Mouse (Mus musculus) urinary bladder, adult 18-20 months (tissue): ENCODE data around the gene Rbms3.

ENCODE experiments used
- DNase-seq, 2 experiments: peaks; one replicate each; pipeline ENCODE4 v3.0.0; 2022; ENCODE audit warnings: low spot score in 2 of 2, mixed read lengths in 2 of 2

The Rbms3 gene

DNA sequence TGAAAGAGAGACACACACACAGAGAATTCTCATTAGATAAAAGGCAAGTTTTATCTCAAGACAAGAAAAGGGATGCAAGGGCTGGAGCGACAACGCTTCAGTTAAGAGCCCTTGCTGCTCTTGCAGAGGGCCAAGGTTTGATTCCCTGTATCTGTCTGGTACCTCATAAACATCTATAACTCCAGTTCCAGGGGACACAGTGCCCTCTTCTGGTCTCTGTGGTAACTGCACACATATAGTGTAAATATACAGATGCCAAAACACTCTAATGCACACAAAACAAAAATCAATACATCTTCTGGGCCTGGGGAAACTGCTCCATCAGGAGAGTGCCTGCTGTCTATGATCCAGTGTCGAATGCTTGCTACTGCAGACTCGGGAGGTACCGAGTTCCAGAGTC, 145.3 kb downstream of the Rbms3 start:
- DNase-seq = no peak

DNA sequence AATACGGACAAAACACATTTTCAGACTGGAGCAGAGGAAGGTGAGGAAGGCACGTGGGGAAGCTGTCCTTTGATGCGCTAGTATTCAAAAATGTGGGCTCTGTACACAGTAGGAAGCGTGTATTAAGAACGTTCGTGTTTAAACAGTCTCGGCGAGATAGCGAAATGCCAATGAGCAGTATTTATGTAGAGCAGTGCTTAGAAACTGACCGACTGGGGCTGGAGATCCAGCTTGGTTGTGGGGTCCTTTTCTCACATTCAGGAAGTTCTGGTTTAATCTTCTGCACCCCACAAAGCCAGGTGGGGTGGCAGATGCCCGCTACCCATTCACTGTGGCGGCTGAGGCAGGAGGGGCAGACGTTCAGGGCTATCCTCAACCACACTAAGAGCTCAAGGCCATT, 153.0 kb downstream of the Rbms3 start:
- no peak for DNase-seq

DNA sequence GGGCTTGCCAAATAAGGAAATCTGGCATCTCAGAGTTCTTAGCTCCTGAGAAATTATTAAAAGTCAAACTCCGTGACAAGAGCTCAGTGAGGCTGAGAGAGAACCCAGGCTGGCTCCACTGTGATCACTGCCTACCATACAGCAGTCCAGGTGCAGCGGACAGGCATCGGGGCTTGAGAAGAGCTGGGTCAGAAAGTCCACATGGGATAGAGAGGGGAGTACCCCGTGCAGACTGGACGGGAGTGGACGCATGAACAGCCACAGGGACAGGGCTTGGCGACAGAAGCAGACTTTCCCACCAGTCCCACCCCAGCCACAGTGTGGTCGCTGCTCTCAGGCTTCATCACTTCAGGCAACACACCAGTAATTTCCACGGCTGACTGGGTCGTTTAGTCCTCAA, 176.9 kb downstream of the Rbms3 start:
- no peak for DNase-seq

DNA sequence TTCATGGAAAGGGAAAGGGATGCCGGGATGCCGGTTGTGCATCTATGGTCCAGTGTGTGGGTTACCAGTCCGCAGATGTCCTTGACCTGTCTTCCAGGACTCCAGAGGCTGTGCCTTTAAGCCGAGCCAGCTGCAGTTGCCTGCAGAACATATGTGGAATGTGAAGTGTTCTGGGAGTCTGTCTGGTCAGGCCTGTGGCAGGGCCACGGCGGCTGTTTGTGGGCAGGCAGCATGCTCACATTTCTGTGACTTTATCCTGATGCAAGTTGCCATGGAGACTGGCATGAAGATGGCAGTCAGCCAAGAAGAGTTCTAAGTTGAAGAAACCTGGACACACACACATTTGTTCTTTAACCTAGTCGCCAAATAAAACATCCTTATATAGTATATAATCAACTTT, 187.1 kb downstream of the Rbms3 start:
- no peak for DNase-seq

DNA sequence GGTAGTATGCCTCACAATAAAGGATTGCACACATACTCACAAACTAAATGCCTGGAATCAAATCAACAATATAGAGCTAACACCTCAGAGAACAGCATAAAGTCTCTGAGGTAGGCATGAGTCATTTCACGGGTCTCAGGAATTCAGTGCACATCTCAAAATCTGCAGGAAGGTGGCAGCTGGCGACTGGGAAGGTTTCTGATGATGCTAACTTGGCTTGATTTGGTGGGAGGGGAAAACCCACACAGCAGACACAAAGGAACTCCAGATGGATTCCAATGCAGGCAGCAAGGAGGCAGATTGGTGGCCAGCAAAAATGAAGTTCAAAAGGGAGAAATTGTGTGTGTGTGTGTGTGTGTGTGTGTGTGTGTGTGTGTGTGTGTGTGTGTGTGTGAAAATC, 193.9 kb downstream of the Rbms3 start:
- DNase-seq = no peak

DNA sequence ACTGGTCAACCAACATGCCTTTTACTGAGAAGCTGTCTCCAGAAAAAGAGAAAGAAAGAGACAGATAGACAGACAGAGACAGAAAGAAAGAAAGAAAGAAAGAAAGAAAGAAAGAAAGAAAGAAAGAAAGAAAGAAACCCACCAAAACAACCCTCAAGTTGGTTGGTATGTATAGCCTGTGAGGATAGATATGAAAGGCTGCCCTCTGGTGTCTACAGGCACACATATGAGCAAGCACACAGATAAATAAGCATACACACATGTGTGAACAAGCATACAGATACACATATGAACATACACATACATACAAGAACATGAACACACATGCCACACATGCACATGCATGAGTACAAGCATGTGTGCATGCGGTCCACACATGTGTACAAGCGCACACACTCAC, 199.0 kb downstream of the Rbms3 start:
- no peak for DNase-seq

DNA sequence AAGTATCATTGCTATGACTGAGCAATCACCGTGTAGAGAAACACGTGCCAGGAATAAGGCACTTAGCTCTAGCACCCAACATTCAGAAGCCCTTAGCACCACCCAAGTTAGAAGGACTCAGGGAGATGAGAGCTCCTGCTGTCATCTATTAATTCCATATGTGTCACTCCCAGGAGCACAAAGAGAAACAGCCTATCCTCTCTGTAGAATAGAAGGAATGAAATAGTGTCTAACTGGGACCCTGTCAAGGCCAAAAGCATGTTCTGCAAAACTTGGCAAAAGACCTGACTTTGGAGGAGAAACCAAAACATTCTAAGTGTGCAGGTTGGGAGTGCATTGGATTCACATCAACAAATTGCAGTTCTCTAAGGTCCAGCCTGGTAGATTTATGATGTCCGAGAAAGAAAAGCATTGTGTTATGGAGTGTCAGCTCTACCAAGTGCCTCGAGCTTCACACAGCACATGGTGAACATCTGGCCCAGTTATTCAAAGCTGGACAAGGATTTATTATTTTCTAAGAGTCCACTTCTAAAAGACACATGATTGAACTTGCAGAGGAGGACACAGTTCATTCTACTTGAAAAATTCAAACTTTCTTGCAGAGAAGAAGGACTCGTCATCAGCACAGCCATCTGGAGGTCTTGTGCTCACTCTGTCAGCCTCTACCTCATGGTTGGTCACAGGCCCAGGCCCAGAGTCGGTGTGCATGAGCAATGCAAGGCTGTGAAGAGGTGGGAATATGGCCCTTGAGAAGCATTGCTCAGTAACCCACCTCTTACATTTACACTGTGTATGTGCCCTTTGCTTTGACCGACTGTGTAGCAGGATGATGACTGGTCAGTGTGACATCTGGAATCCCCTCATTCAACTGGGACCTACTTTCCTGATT, 200.3 kb downstream of the Rbms3 start:
- DNase-seq = no peak

DNA sequence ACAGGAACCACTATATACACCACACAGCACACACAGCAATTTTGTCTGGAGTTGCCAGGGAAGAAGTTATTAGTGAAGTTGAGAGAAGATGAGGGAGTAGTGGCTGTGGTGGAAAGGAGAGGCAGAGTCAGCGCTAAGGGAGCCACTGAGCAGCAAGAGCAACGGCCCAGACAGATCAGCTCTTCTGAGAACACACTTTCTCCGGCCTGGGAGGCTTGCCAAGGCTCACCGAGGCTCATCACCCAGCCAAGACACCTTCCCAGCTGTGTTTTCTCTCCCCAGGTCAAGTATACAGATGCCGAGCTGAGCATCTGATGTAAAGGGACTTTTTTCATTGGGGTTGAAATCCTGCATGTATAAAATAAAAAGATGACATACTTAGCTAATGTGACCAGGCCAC, 206.5 kb downstream of the Rbms3 start:
- DNase-seq = no peak

DNA sequence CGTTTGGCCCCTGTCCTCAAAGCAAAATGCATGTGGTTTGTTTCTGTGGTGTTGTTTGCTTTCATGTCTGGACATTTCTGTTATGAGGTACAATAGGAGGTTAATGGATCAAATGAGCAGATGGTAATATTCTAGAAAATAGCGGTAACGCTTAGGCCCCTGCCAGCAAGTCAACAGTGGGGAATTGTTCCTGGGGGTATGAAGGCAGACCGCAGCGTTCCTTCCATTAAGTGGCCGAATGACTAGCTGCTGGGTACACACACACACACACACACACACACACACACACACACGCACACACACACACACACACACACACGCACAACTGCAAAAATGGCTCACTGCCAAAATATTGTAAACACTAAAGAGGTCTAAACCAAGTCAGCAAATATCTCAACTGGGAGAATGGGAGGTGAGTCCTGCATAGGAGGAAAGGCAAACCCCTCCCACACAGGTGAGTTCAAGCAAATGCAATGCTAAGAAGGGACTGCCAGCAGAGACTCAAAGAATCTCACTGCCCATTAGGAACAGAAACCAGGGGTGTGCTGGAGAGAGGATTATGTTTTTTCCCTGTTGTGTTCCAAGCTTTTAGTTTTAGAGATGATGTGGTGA, 209.7 kb downstream of the Rbms3 start:
- no peak for DNase-seq

DNA sequence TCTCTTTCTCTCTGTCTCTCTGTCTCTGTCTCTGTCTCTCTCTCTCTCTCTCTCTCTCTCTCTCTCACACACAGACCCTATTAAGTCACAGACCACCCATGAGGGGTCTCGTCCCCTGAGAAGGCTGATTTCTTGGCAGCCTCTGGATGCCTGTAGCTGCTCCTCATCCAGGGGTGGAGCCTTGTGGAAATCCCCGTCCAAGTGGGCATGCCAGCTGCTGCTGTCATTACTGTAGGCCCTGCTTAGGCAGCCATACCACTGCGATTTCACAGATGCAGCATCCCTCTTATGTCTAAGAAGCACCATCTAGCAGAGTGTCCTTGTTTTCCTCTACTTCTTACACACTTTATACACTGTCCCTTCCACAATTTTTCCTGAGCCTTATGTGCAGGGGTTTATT, 216.5 kb downstream of the Rbms3 start:
- no peak for DNase-seq

DNA sequence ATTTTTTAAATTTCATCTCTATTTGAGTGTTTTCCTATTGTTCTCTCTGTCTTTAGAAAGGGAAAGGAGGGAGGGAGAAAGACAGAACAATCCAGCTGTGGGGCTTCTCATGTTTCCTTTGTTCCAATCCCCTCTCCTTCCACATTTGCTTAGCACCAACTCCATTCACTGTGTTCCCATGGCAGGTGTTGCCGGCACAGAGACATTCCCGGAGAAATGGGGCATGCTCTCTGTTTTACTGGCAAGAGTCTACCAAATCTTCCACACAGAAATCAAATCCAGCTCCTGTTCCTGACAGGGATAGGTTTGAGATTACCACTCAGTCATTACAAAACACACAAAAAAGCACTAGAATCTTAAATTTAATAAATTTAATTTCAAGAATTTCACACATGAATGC, 217.1 kb downstream of the Rbms3 start:
- no peak for DNase-seq

DNA sequence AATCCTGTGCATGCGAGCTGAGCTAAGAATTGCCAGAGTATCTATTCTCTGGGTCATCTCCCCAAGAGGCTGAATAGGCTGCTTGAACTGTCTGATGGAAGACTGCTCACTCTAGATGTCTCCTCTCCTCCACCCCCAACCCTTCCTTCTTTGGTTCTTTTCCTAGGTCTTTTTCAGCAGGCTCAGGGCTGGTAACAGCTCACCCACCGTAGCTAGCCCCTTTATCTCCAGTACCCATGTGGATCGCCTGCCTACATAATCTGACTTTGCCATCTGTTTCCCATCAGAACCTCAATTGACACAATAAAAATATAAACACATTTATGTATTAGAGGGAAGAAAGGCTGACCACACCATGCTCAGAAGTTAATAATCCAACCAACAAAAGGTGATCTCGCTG, 225.1 kb downstream of the Rbms3 start:
- no peak for DNase-seq

DNA sequence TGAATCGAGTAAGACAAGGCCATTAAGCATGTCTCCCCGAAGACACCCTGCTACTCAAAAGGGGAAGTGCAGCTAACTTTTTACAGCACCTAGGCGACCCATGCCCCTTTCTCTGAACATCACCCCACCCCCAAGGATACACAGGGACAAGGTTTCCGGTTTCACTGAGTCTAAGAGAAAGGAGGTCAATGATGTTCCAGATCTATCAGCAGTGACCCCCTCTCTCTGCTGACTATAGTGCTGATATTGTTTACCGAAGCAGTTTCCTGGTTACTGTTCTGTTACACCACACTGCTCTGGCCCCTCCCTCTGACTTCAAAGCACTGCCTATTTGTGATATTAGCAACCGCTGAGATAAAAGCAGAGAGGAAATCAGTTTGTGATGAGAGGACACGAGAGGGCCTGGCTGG, 229.4 kb downstream of the Rbms3 start:
- no peak for DNase-seq

DNA sequence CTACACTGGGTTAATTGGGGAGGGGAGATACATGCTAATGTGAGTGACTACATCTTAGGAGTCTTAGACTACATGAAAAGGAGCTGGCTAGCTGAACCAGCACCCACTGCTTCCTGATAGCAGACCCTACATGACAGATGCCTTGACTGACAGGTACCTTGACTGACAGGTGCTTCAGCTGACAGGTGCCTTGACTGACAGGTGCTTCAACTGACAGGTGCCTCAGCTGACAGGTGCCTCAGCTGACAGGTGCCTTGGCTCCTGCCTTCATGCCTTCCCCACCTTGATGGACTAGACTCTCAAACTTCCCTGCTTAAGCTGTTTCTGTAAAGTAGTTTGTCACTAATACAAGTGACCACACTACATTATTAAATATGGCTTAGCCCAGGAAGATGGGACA, 232.6 kb downstream of the Rbms3 start:
- no peak for DNase-seq

DNA sequence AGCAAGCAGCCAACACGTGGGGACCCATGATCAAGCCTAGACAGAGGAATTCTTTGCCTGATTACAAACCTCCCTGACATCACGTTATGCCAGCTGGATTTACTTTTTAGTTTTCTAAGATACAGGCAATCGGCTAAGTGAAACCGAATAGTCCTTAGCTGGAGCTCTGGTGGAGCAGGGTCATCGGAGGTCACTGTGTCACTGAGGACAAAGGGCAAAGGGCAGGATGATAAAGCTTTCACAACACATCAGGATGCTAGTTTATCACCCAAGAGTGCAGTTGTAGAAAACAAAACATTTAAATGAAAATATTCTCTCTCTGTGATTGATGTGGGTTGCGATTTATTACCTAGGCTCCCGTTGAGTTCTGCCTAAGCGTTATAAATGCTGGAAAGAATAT, 233.1 kb downstream of the Rbms3 start:
- no peak for DNase-seq

DNA sequence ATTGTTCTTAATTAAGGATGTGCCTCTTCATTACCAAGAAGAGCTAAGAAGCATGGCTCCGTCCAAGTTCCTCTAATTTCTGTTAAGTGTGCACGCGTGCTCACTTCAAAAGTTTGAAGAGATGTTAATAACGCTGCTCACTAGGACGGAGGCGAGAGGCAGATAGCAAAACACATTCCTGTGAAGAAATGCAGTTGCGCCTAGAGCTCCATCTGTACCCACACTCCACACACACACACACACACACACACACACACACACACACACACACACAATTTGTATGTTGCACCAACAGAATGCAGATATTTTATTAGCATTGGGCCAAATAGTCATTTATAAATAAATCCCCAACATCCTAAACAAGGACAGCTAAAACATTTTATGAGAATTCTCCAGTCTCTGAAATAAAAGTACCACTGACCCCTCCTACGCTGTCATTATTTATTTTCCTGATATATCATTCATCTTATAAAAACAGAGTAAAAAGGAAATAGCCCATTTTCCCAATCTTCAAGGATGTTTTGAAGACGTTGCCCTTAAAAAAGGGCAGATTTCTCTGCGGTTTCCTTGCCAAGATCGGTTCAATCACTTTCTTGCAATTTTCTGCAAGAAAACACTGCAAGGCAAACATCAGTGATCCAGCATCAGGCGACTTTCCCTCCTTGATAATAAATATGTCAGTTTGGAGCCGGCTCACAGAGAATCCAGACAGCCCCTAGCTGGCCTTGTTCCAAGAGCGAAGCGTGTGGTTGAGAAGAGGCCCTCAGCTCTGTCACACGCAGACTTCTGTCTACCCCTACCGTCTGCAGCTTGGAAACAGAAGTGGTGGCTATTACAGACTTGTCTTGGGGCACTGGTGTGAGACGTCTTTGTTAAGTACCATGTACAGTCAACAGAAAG, 235.8 kb downstream of the Rbms3 start:
- DNase-seq = no peak

DNA sequence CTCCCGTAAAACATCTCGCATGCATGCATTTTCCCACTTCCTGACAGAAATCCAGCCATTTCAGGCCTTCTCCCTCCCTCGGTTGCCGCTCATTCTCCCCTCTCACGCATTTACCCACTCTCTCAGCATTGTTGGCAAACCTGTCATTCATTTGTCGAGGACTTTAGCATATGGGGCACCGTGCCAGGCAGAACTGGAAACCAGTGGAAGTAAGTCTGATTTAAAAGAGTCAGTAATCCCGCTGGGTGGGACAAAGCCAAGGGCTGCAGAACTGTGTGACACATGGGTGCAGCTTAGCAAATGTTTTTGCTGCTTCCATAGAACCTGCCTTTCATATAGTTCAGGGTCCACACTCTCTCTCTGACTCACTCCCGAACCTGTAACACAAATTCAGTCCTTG, 241.7 kb downstream of the Rbms3 start:
- DNase-seq = no peak

DNA sequence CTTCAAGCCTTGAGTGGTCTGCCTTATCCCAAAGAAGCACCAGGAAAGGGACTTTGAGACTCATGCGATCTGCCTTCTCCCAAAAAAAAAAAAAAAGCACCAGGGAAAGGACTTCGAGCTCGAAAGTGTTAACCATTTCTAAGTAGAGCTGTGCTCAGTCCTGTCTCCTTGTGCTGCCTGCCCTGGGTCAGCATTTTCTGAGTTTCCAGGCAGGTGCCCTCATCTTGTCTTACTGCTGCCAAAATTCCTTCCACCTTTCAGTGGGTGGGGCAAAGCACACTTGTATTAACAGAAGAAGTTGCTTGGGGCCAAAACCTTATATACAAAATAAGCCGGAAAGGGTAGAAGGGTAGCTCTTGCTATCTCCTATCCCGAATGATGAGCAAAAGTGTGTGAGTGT, 248.8 kb downstream of the Rbms3 start:
- DNase-seq = no peak

DNA sequence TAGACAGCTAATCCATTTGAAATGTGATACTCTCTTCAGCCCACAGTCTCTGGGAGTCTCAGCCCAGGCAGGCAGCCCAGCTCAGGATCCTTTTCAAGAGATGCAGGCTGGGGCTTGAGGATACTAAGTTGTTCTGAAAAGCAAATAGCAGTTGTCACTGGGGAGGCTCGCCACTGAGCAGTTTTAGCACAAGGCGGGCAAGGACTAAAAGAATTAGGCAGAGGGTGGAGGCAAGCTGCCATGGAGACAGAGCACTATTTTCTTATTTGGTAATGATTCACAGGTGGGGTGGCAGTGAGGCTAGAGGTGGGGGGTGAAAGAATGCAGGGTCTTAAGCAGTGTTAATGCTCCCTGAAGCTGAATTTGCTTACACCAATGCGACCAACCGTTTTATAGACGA, 249.6 kb downstream of the Rbms3 start:
- DNase-seq = no peak

DNA sequence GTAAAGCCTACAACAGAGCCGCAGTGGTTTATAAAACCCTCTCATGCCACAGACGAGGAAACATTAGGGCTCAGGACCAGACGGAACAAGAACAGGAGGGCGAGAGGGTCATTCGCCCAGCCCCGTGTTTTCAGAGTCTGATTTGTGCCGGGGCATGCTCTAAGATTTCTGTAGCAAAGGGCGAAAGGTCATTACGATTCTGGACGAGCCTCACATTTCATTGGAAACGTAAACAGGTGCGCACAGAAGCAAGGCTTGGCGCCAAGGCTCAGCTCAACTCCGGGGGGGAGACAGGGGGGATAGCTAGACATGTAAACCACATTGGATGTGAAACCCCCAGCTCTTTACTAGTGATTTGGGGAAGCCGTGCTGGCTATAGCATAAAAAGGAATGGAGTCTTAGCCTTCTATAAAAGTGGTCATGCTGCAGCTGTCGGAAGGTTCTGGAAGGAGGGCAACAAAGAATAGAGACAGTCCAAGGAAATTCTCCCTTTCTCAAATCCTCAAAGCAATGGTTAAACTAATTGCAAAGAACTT, 250.2 kb downstream of the Rbms3 start:
- no peak for DNase-seq

DNA sequence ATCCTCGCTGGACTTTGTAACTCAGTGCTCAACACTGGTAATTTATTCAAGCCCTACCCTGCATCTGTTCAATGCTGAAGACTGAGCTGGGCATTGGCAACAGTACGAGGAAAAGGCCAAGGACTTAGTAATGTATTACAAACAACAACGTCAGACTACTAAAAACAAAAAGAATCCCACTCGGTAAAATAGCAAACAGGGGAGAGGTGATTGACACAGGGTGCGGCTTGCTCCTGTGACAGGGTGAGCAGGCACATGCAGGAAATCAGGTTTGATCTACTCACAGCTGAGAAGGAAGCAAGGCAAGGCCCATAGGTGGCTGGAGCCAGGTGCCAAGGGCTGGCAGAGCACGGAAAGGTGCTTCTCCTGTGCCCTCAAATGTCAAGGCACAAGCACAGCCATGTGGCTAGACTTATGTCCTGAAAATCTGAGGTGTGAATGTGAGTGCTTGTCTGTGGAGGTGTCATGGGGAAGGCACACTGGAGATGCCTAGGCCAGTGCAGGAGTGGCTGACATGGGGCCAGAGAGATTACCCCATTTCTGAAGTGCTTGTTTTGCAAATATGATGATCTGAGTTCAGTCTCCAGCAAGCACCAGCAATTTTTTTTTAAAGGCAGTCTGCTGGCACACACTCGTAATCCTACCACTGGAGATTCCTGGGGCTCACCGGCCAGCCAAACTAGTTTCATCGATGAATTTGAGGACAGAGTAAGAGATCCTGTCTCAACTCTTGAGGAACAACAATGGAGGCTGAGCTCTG, 251.4 kb downstream of the Rbms3 start:
- peak in 1 of 2 experiments; percentile 20 for DNase-seq
